Mouse (Mus musculus) gastrocnemius, adult 8-10 months (tissue): ENCODE measurements around the gene Bcl2l11. TPM values are rescaled to one million over a fixed set of nuclear protein-coding genes. Genes with fewer than 3 reads are reported as not detected.

Experiments used
- DNase-seq, 2 experiments: peaks; one replicate each; pipeline ENCODE4 v3.0.0; 2022; ENCODE audit warnings: low spot score in 2 of 2
- total RNA-seq, 4 experiments: library from RNA; stranded (reverse); gene quantifications; 2 replicates each; pipeline ENCODE4 v1.2.4; 2022

The Bcl2l11 gene
- total RNA-seq, 4 experiments from 2014 or later = 2.7 to 5.9 (median 5.1) TPM

DNA sequence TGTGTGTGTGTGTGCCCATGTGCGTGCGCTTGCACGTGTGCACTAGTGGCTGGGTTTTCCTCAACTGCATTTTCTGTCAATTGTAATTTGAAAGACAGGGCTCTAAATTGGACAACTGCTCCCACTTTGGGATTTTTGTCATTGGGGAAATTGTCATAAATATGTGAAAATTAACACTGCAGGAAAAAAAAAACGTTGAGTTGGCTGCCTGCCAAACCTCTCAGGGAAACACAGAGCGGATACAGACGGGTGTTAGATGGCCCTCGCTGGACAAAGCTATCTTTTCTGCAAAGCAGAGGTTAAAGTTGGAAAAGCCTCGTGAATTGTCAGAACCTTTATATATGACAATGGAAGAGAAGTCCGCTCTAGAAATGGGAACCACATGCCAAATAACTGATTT is 84.5 kb downstream of the Bcl2l11 start:
- DNase-seq = no peak

DNA sequence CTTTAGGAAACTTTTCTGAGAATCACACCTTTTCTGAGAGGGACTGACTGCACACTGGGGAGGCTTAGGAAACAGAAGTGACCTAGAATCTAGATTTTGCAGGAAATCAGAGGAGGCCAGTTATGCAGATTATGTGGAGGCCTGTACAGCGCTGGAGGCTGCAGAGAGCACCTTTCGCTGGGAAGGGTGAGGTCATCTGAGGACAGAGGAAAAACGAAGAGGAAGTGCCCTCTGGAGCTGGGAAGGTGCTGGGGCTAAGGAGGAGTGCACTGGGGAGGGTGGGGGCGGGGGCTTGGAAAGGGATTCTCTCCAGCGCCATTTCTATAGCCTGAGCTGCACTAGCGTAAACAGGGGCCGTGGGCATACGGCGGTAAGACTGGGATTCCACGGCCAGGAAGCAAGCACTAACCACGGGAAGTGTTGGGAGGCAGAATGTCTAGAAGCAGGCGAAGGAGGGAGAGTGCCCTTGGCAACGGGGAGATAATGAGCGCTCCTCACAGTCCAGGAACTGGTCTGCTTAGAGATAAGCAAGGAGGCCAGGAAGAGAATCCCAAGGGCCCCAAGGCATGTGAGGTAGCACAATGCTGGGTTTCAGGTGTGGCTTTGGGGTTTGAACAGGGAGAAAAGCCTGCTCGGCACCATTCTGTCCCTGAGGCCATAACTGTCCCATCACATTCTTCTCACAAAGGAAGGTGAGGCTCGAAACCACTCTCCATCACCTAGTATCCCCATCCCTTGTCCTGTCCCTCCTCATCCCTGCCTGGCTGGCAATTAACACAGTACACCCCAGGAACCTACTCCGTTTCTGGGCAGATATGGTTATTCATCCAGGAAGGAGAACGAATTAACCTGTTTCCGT is 85.4 kb downstream of the Bcl2l11 start:
- no peak for DNase-seq

DNA sequence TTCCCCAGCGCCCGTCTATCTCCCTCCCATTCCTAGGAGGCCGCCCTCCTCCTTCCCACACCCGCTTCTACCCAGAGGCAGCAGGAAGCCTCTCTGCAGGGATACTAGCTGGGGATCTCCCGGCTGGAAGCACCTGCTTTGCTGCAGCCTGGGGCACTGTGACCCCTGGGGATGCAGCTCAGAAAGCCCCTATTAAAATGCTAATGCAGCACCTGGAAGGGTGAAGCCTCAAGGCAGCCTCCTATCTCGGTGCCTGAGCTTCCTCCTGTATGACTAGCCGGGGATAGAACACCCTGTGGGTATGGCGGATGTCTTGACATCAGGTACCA is 86.0 kb downstream of the Bcl2l11 start:
- no peak for DNase-seq
